Mouse (Mus musculus) mouse embryonic stem cell (cell line): ENCODE data around the gene Spag6.

Source experiments
- in situ Hi-C, 2 experiments: fragments of 300-500 bp; cut with MboI; formaldehyde crosslinking; loops; 1 replicate in 1 of 2; 3 replicates in 1 of 2; pipeline ENCODE4 v1.14.3; 2019 to 2020; ENCODE audit warnings: low sequenced_read_pairs in 2 of 2, low pct_unique_long_range_greater_than_20kb in 1 of 2, mixed read lengths in 1 of 2; ENCODE audit not compliant: unreplicated experiment in 1 of 2

The Spag6 gene

GRCm38 (mm10) chr2:18774326-18774725 lies 80.5 kb downstream of the Spag6 start:
- in situ Hi-C loops, result no loop called here

GRCm38 (mm10) chr2:18778220-18778619 lies 84.4 kb downstream of the Spag6 start:
- in situ Hi-C loops, result no loop called here

GRCm38 (mm10) chr2:18779830-18780229 lies 86.0 kb downstream of the Spag6 start:
- in situ Hi-C loops, result no loop called here

GRCm38 (mm10) chr2:18781296-18781695 lies 87.5 kb downstream of the Spag6 start:
- in situ Hi-C loops, result no loop called here

DNA sequence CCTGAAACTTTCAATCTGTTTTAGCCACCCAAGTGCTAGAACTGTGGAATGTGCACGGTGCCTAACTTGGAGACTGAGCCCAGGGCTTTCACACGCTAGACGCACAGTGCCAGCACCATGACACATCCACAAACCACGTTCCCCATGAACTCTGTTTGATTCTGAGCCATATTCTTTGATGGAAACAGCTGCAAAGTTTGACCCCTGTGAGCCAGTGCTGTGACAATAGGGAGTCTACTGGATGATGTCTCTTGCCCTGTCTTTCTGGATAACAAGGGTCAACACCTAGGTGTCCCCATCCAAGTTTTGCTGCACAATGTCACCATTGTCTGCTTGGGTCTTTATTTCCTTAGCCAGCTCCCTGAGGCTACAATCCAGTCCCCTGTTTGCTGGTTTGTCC lies 100.4 kb downstream of the Spag6 start:
- in situ Hi-C loops, result no loop called here

- in situ Hi-C loops, result no loop called here
These were observed 103.9 kb downstream of the Spag6 start for GRCm38 (mm10) chr2:18797776-18798175.

DNA sequence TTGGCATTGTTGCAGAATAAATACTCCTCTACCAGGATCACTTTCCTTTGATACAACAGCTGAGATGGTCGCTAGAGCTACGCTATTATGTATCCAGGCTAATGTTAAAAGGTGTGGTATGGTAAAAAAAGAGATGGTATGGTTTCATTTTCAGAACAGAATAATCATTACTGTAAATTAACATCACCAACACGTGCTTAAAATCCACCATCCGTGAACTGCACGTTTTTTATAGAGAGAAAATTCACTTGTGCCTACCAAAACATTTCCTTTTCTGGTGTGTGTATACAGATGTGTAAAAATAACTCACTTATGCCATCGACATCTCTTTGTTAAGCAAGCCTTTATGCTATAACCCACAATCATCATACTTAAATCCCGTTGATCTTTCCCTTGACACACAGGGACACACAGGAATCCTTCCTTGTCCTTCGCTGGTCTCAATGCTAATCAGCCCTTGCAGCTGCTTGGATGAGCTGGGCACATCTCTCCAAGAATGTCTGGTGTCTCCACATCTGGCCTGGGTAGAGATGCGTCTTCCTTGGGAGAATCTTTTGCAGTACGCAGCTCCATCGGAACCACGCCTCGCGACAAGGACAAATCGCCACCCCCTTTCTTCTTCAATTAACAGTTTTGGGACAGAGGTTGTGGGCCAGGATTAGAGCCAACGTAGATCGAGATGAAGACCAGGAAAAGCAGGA lies 105.6 kb downstream of the Spag6 start:
- in situ Hi-C loops, result no loop called here
